Mouse (Mus musculus): ENCODE measurements around the gene Vmn1r51.
"Not testable (repeated sequence)": the region's sequence is repeated elsewhere in the genome, so short reads cannot be mapped to it uniquely, and the experiment has no call there.

The Vmn1r51 gene

DNA sequence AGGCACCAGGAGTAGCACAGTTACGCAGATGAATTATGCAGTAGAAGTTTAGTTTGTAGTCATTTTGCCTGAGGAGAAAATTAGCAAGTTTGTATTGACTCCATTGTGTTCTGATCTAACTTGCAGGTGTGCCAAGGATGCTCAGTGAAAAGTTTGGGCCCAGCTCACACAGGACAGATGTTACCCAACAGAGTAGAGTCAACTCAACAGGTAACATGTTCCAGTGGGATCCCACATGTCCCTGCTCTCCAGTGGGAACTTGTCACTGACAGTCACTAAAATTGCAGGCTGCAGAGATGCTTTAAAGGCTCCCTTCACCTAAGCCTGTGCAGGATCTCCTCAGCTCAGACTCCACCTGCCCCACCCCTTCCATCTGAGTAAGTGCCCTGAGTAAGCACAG, at the start of gene Vmn1r51:
Gene Vmn1r51 (plus strand): TSS at position 301 of the 400 bp plus-strand sequence.
- DNase-seq (ENCODE audit: extremely low read depth, low read depth): not testable (repeated sequence)

DNA sequence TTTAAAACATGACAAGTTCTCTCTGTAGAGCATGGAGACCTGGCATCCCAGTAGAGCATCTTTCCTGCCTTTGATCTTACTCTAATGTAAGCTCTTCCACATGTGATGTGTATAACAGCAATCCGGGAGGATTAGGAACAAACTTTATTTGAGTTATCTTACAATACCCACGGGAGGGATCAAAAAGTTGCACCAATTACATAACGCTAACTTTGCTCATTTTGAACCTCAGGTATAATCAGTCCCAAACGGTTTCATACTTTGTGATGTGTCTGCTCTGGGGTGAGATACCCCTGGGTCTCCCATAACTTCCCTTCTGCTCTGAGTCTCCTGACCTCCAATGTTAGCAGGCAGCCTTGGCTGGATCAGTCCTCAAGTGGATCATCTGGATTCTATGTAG, 44.0 kb upstream of the Vmn1r51 start, which contains the start of gene Vmn1r49:
Gene Vmn1r49 (minus strand): TSS at position 101 of the 400 bp plus-strand sequence.
- DNase-seq (ENCODE audit: extremely low read depth, low read depth): no peak

DNA sequence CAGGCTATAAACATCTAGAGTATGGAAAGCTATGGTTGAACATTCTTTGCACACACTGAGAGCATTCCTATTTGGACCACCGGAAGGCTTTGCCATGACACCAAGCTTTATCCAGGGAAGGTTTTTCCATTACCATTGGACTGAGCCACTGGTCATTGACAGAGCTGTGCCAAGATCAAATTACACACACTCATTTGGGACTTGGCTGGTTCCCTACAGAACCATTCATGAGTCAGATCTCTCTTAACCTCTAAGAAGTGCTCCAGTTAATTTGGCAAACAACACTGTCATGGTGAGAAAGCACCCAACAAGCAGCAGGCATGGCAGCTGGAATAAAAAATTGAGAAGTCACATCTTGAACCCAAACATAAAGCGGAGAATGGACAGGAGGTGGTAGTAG, 21.8 kb upstream of the Vmn1r51 start:
- DNase-seq (ENCODE audit: extremely low read depth, low read depth): no peak

DNA sequence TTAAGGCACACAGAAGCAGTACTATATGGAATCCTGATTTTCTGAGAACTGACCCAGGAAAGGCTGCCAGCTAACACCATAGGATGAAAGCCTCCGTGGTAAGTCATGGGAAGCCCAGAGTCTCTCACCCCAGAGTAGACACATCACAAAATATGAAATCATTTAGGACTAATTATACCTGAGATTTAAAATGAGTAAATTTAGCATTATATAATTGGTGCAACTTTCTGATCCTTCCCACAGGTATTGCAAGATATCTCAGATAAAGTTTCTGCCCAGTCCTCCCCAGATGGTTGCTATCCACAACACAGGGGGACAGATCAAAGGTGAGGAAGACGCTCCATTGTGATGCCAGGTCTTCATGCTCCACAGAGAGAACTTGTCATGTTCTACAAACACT, 21.3 kb upstream of the Vmn1r51 start, which contains the start of gene Vmn1r50:
Gene Vmn1r50 (plus strand): TSS at position 301 of the 400 bp plus-strand sequence.
- DNase-seq (ENCODE audit: extremely low read depth, low read depth): no peak

DNA sequence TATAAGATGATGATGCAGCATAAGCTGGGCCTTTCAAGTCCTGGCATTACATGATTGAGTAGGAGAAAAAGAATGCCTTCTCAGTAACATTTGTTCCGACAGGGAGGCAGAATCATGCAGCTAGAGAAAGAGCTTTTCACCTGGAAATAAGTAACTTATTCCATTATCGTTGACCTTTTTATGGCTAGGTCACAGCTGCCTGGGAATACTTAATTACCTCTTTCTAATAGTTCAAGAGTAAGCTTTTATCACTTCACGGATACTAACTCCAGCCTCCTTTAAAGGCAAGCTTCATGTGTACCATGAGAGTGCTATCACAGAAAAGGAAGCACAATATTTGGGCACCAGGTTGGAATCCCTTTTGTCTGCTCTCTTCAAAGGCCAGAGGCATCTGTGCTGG, 37.7 kb downstream of the Vmn1r51 start:
- DNase-seq (ENCODE audit: extremely low read depth, low read depth): no peak

DNA sequence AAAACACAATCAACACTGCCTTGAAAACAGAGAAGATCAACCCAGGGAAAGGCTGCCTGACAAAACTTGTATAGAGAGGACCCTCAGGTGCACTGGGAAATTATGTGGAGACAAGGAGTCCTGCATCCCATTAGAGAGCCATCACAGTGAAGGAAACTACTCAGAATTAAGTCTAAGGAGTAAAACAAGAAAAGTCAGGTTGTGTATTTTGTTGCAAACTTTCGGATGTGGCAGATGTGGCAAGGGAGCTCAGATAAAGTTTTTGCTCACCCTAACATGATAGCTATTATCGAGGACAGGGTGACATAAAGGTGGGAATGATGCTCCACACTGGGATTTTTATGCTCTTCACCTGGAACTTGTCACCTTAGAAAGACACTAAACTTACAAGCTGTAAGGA, 52.1 kb downstream of the Vmn1r51 start, which contains the start of gene Vmn1r52:
Gene Vmn1r52 (plus strand): TSS at position 301 of the 400 bp plus-strand sequence.
- no peak for DNase-seq (ENCODE audit: extremely low read depth, low read depth)
